Mouse (Mus musculus) heart, postnatal 0 days (tissue): ENCODE results near the gene Rfk.

ENCODE experiments used
- CTCF ChIP-seq: IDR thresholded peaks from 2 replicates; pipeline ENCODE4 v1.5.1; 2016; ENCODE audit warnings: antibody characterized with exemption, control low read depth, low read depth
- EP300 ChIP-seq: IDR thresholded peaks from 2 replicates; pipeline ENCODE4 v1.6.1; 2016; ENCODE audit warnings: antibody characterized with exemption, low read depth

- TF ChIP-seq EP300 (no peak), CTCF (no peak)
These were observed 29.5 kb downstream of the Rfk start for GRCm38 (mm10) chr19:17423306-17423705.
